Mouse (Mus musculus): ENCODE measurements around the gene Ankrd55. TPM values are rescaled to one million over a fixed set of nuclear protein-coding genes. Genes with fewer than 3 reads are reported as not detected.

Ankrd55 gene
- polyA plus RNA-seq, 1 experiment from 2014 or later = 0.07 TPM

GRCm38 (mm10) chr13:112344270-112344864 is 56.1 kb downstream of the Ankrd55 start:
- Histone ChIP-seq H3K27ac (replicated peaks) (no peak overlapping the region), H3K9ac (no peak overlapping the region), H3K4me1 (peaks cover 24% of the 10 kb centered on the region), H3K27me3 (replicated peaks) (no peaks in the 10 kb centered on the region), H3K4me2 (no peak overlapping the region), H3K9me3 (no peaks in the 10 kb centered on the region), H3K4me3 (no peak overlapping the region), H3K36me3 (no peaks in the 10 kb centered on the region)
- ATAC-seq (ENCODE audit: extremely low read depth, insufficient number of reproducible peaks, low FRiP score, low TSS enrichment) = no peak
- 76% methylated on average over 8 of the region's 8 CpGs for WGBS

GRCm38 (mm10) chr13:112345542-112345941 is 57.3 kb downstream of the Ankrd55 start:
- no peak for ATAC-seq (ENCODE audit: extremely low read depth, insufficient number of reproducible peaks, low FRiP score, low TSS enrichment)
- Histone ChIP-seq H3K4me2 (no peak overlapping the region), H3K9ac (no peak overlapping the region), H3K27ac (replicated peaks) (no peak overlapping the region), H3K36me3 (no peaks in the 10 kb centered on the region), H3K9me3 (no peaks in the 10 kb centered on the region), H3K4me3 (no peak overlapping the region), H3K4me1 (peaks cover 33% of the 10 kb centered on the region), H3K27me3 (replicated peaks) (no peaks in the 10 kb centered on the region)
- 71% methylated on average over 2 of the region's 2 CpGs for WGBS

- peaks cover 34% of the 10 kb centered on the region for H3K4me1 ChIP-seq
- WGBS = 78% methylated on average over 11 of the region's 11 CpGs
- no peak overlapping the region for H3K27ac ChIP-seq (replicated peaks)
- ATAC-seq (ENCODE audit: extremely low read depth, insufficient number of reproducible peaks, low FRiP score, low TSS enrichment) = no peak
- H3K27me3 ChIP-seq (replicated peaks) = no peaks in the 10 kb centered on the region
- H3K4me2 ChIP-seq = no peak overlapping the region
- no peaks in the 10 kb centered on the region for H3K36me3 ChIP-seq
- H3K9ac ChIP-seq = no peak overlapping the region
- H3K9me3 ChIP-seq = no peaks in the 10 kb centered on the region
- no peak overlapping the region for H3K4me3 ChIP-seq
Measured at GRCm38 (mm10) chr13:112346031-112346430, 57.8 kb downstream of the Ankrd55 start.

GRCm38 (mm10) chr13:112346659-112347142 is 58.5 kb downstream of the Ankrd55 start:
- H3K4me3 ChIP-seq = no peak overlapping the region
- H3K9me3 ChIP-seq = no peaks in the 10 kb centered on the region
- H3K27me3 ChIP-seq (replicated peaks) = no peaks in the 10 kb centered on the region
- H3K4me1 ChIP-seq = peaks cover 34% of the 10 kb centered on the region
- 63% methylated on average over 7 of the region's 7 CpGs for WGBS
- no peak for ATAC-seq (ENCODE audit: extremely low read depth, insufficient number of reproducible peaks, low FRiP score, low TSS enrichment)
- H3K36me3 ChIP-seq = no peaks in the 10 kb centered on the region
- no peak overlapping the region for H3K27ac ChIP-seq (replicated peaks)
- H3K4me2 ChIP-seq = no peak overlapping the region
- no peak overlapping the region for H3K9ac ChIP-seq

GRCm38 (mm10) chr13:112348250-112348649 is 60.0 kb downstream of the Ankrd55 start:
- Histone ChIP-seq H3K9me3 (no peaks in the 10 kb centered on the region), H3K4me1 (peaks cover 33% of the 10 kb centered on the region), H3K9ac (no peak overlapping the region), H3K4me3 (no peak overlapping the region), H3K27ac (replicated peaks) (no peak overlapping the region), H3K4me2 (no peak overlapping the region), H3K36me3 (no peaks in the 10 kb centered on the region), H3K27me3 (replicated peaks) (no peaks in the 10 kb centered on the region)
- no peak for ATAC-seq (ENCODE audit: extremely low read depth, insufficient number of reproducible peaks, low FRiP score, low TSS enrichment)
- 90% methylated on average over 1 of the region's 1 CpGs for WGBS

- Histone ChIP-seq H3K9me3 (no peaks in the 10 kb centered on the region), H3K4me3 (no peak overlapping the region), H3K9ac (no peak overlapping the region), H3K4me1 (peaks cover 33% of the 10 kb centered on the region), H3K4me2 (no peak overlapping the region), H3K36me3 (no peaks in the 10 kb centered on the region), H3K27ac (replicated peaks) (no peak overlapping the region), H3K27me3 (replicated peaks) (no peaks in the 10 kb centered on the region)
- ATAC-seq (ENCODE audit: extremely low read depth, insufficient number of reproducible peaks, low FRiP score, low TSS enrichment) = no peak
- WGBS = 82% methylated on average over 14 of the region's 14 CpGs
Measured at GRCm38 (mm10) chr13:112348896-112349484, 60.7 kb downstream of the Ankrd55 start.

GRCm38 (mm10) chr13:112349500-112349899 is 61.2 kb downstream of the Ankrd55 start:
- no peak for ATAC-seq (ENCODE audit: extremely low read depth, insufficient number of reproducible peaks, low FRiP score, low TSS enrichment)
- Histone ChIP-seq H3K9ac (no peak overlapping the region), H3K36me3 (no peaks in the 10 kb centered on the region), H3K9me3 (no peaks in the 10 kb centered on the region), H3K4me3 (no peak overlapping the region), H3K27me3 (replicated peaks) (no peaks in the 10 kb centered on the region), H3K4me1 (peaks cover 33% of the 10 kb centered on the region), H3K4me2 (no peak overlapping the region), H3K27ac (replicated peaks) (no peak overlapping the region)
- 73% methylated on average over 7 of the region's 7 CpGs for WGBS

GRCm38 (mm10) chr13:112351943-112352342 is 63.7 kb downstream of the Ankrd55 start:
- WGBS = 62% methylated on average over 8 of the region's 8 CpGs
- Histone ChIP-seq H3K27ac (replicated peaks) (no peak overlapping the region), H3K36me3 (no peaks in the 10 kb centered on the region), H3K4me3 (no peak overlapping the region), H3K27me3 (replicated peaks) (no peaks in the 10 kb centered on the region), H3K4me1 (peaks cover 31% of the 10 kb centered on the region), H3K4me2 (no peak overlapping the region), H3K9me3 (no peaks in the 10 kb centered on the region), H3K9ac (no peak overlapping the region)
- ATAC-seq (ENCODE audit: extremely low read depth, insufficient number of reproducible peaks, low FRiP score, low TSS enrichment) = no peak

- peak overlapping the region; percentile 5; the same call in 1 of the 2 replicates for H3K9ac ChIP-seq
- H3K27me3 ChIP-seq (replicated peaks) = no peaks in the 10 kb centered on the region
- WGBS = 49% methylated on average over 6 of the region's 6 CpGs
- no peak for ATAC-seq (ENCODE audit: extremely low read depth, insufficient number of reproducible peaks, low FRiP score, low TSS enrichment)
- no peak overlapping the region for H3K4me2 ChIP-seq
- H3K4me1 ChIP-seq = peaks cover 29% of the 10 kb centered on the region
- H3K4me3 ChIP-seq = no peak overlapping the region
- no peaks in the 10 kb centered on the region for H3K9me3 ChIP-seq
- H3K36me3 ChIP-seq = no peaks in the 10 kb centered on the region
- H3K27ac ChIP-seq (replicated peaks) = 0 out of 2 replicates have a peak overlapping the region, but pooled peaks have one; percentile 21
Measured at GRCm38 (mm10) chr13:112354109-112354867, 66.0 kb downstream of the Ankrd55 start.

GRCm38 (mm10) chr13:112354958-112355357 is 66.7 kb downstream of the Ankrd55 start:
- Histone ChIP-seq H3K9me3 (no peaks in the 10 kb centered on the region), H3K36me3 (no peaks in the 10 kb centered on the region), H3K4me3 (no peak overlapping the region), H3K9ac (no peak overlapping the region), H3K27me3 (replicated peaks) (no peaks in the 10 kb centered on the region), H3K27ac (replicated peaks) (no peak overlapping the region), H3K4me2 (no peak overlapping the region), H3K4me1 (peaks cover 23% of the 10 kb centered on the region)
- 83% methylated on average over 10 of the region's 10 CpGs for WGBS
- ATAC-seq (ENCODE audit: extremely low read depth, insufficient number of reproducible peaks, low FRiP score, low TSS enrichment) = no peak

GRCm38 (mm10) chr13:112355794-112356486 is 67.7 kb downstream of the Ankrd55 start:
- Histone ChIP-seq H3K9me3 (no peaks in the 10 kb centered on the region), H3K9ac (no peak overlapping the region), H3K4me3 (no peak overlapping the region), H3K4me2 (no peak overlapping the region), H3K27ac (replicated peaks) (no peak overlapping the region), H3K27me3 (replicated peaks) (no peaks in the 10 kb centered on the region), H3K4me1 (peaks cover 18% of the 10 kb centered on the region), H3K36me3 (no peaks in the 10 kb centered on the region)
- no peak for ATAC-seq (ENCODE audit: extremely low read depth, insufficient number of reproducible peaks, low FRiP score, low TSS enrichment)
- WGBS = 72% methylated on average over 20 of the region's 20 CpGs

Data from heart, embryonic 13.5 days (tissue).